Mouse (Mus musculus) heart, adult 2 months (tissue): ENCODE measurements around the gene Entpd3.

ENCODE experiments used
- CTCF ChIP-seq: fragments of 200-600 bp; IDR thresholded peaks from 2 replicates; pipeline ENCODE4 v1.8.1; 2022; ENCODE audit warnings: antibody characterized with exemption, mild to moderate bottlenecking, moderate library complexity
- POLR2A ChIP-seq: fragments of 200-500 bp; IDR thresholded peaks from 2 replicates; pipeline ENCODE4 v1.6.1; 2011; ENCODE audit warnings: mild to moderate bottlenecking, low read depth, low read length, control low read depth; ENCODE audit not compliant: insufficient read depth

GRCm38 (mm10) chr9:120583314-120583713, 43.7 kb downstream of the Entpd3 start:
- TF ChIP-seq POLR2A (no peak), CTCF (no peak)
